Mouse (Mus musculus) limb, embryonic 14.5 days (tissue): ENCODE measurements at regions not wholly inside any gene's neighbourhood (a gene's known extent, or its start where the extent isn't known, plus 50 kb on each side); places are given as distances from the start of the nearest gene placed in this dataset.

Experiments used
- ATAC-seq: fragments of 200-750 bp; cut with Nextera tagmentation; 2 replicates; pipeline ENCODE4 v1.8.0; 2017; ENCODE audit warnings: low read depth, moderate number of reproducible peaks, moderate TSS enrichment; ENCODE audit not compliant: low FRiP score
- DNase-seq: peaks from one replicate; pipeline ENCODE4 v3.0.0-alpha.2; 2015; ENCODE audit warnings: low spot score
- H3K27ac ChIP-seq: fragments of 300-500 bp; sonication (generic); replicated peaks from 2 replicates; pipeline ENCODE4 v1.5.1; 2014; ENCODE audit warnings: low read depth, mild to moderate bottlenecking, low read length, moderate library complexity, mixed read lengths
- H3K27me3 ChIP-seq: fragments of 300-500 bp; sonication (generic); 2 replicates; pipeline ENCODE4 v1.6.1; 2014; ENCODE audit warnings: low read length, mixed read lengths; ENCODE audit not compliant: control insufficient read depth, insufficient read depth
- H3K36me3 ChIP-seq: fragments of 300-500 bp; sonication (generic); 2 replicates; pipeline ENCODE4 v1.6.1; 2014; ENCODE audit warnings: mild to moderate bottlenecking, low read length, moderate library complexity, mixed read lengths; ENCODE audit not compliant: control insufficient read depth, insufficient read depth
- H3K4me1 ChIP-seq: fragments of 300-500 bp; sonication (generic); 2 replicates; pipeline ENCODE4 v1.6.1; 2014; ENCODE audit warnings: antibody characterized with exemption, low read length, mixed read lengths; ENCODE audit not compliant: control insufficient read depth, insufficient read depth
- H3K4me2 ChIP-seq: fragments of 300-500 bp; sonication (generic); replicated peaks from 2 replicates; pipeline ENCODE4 v1.6.1; 2014; ENCODE audit warnings: low read depth, mild to moderate bottlenecking, low read length, moderate library complexity; ENCODE audit not compliant: severe bottlenecking
- H3K4me3 ChIP-seq: fragments of 300-500 bp; sonication (generic); replicated peaks from 2 replicates; pipeline ENCODE4 v1.5.1; 2014; ENCODE audit warnings: low read length
- H3K9ac ChIP-seq: fragments of 300-500 bp; sonication (generic); 2 replicates; pipeline ENCODE4 v1.6.1; 2014; ENCODE audit warnings: mild to moderate bottlenecking, low read depth, low read length, moderate library complexity; ENCODE audit not compliant: severe bottlenecking
- H3K9me3 ChIP-seq: fragments of 300-500 bp; sonication (generic); 2 replicates; pipeline ENCODE4 v1.6.1; 2016; ENCODE audit warnings: low read length; ENCODE audit not compliant: control insufficient read depth
- POLR2A ChIP-seq: fragments of 200-500 bp; IDR thresholded peaks from 2 replicates; pipeline ENCODE4 v1.8.0; 2012; ENCODE audit warnings: inconsistent platforms, mild to moderate bottlenecking, moderate library complexity, borderline replicate concordance; ENCODE audit not compliant: insufficient read depth, insufficient read length; ENCODE audit errors: extremely low read depth
- WGBS: fragments of 180-500 bp; shearing (Covaris S2); extraction: QIAGEN DNeasy Blood & Tissue Kit; methylation state at CpG from one replicate; pipeline ENCODE4 v1.1.7; 2014; 5-methylcytosine and 5-hydroxymethylcytosine counted together

GRCm38 (mm10) chr2:143364193-143364592 lies 181.8 kb upstream of the Pcsk2 start:
- DNase-seq (no peak), ATAC-seq (no peak)
- no peaks in the 10 kb centered on the region for H3K4me1 ChIP-seq
- H3K9me3 ChIP-seq: no peaks in the 10 kb centered on the region
- no peak for TF ChIP-seq POLR2A
- H3K9ac ChIP-seq: no peak overlapping the region
- no peak overlapping the region for H3K4me2 ChIP-seq
- no peaks in the 10 kb centered on the region for H3K27me3 ChIP-seq
- no peaks in the 10 kb centered on the region for H3K36me3 ChIP-seq
- no peak overlapping the region for H3K27ac ChIP-seq
- 60% methylated on average over 6 of the region's 6 CpGs for WGBS
- H3K4me3 ChIP-seq: no peak overlapping the region

GRCm38 (mm10) chr2:143365976-143366375 lies 180.0 kb upstream of the Pcsk2 start:
- TF ChIP-seq POLR2A: no peak
- Histone ChIP-seq H3K9me3 (no peaks in the 10 kb centered on the region), H3K4me1 (no peaks in the 10 kb centered on the region), H3K9ac (no peak overlapping the region), H3K27ac (no peak overlapping the region), H3K4me3 (no peak overlapping the region), H3K4me2 (no peak overlapping the region), H3K36me3 (no peaks in the 10 kb centered on the region), H3K27me3 (no peaks in the 10 kb centered on the region)
- WGBS: 92% methylated on average over 5 of the region's 5 CpGs
- ATAC-seq: no peak
- no peak for DNase-seq
